Mouse (Mus musculus) ovary, adult 10 weeks (tissue): ENCODE results near the gene Chst12. TPM values are rescaled to one million over a fixed set of nuclear protein-coding genes. Genes with fewer than 3 reads are reported as not detected.

Source experiments
- polyA plus RNA-seq: library from polyadenylated mRNA; stranded (reverse); fragments of 350-450 nt; fragmentation: Illumina TruSeq; extraction: RNeasy Lipid Tissue Mini Kit (QIAGEN cat#74804); gene quantifications from one replicate; pipeline ENCODE4 v1.2.3, GENCODE M21; 2014

Chst12 gene
- 1.2 TPM for polyA plus RNA-seq

DNA sequence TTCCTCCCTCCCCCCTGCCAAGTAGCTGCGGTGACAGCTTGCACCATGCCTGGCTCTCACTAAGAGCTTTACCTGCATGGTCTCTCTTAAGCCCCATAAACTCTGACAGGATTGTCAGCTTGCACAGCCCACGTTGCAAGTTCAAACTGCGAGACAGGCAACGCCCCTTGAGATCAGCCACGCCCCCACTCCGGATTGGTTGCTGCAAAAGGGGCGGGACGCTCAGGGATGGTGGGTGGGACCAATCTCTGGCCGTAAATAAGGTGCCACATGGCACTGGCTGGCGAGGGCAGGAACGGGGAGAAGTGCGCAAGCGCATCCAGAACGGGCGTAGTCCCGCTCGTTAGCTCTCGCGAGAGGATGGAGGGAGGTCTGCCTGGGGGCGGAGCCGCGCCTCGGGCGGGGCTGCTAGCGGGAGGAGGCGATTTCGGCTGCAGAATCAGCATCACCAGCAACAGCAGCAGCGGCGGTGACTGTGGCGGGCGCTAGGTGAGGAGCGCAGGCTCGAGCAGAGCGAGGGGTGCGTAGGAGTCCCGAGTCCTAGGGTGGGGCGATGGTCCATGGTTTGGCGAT lies at the start of gene Chst12:
Gene Chst12 (plus strand): TSS at position 343 of the 573 bp plus-strand sequence.

DNA sequence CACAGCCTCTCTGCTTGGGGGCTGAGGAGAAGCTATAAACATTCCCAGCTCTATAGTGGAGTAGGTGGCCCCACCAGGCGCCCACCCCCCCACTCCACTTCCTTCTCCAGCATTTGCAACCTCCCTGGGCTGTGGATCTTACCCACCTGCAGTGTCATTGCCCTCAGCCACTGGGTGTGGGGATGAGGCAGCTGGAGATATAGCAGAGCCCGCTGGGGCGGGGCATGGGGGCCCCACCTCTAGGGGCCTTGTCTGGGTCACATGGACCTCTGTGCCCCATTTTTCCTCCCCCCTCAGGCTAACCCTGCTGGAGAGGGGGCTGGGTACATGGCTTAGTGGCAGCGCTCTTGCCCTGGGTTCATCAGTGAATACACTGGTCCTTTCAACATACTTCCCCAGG lies 59.5 kb downstream of the Chst12 start, which contains the start of gene Grifin:
Gene Grifin (minus strand): TSS at position 176 of the 400 bp plus-strand sequence.

Other genes with a start within 250 kb of the Chst12 start
- gene Mad1l1, start 184.0 kb upstream of the Chst12 start, polyA plus RNA-seq = 0.54 TPM
- 0.71 TPM for gene Nudt1, start 183.9 kb upstream of the Chst12 start, polyA plus RNA-seq
- gene Mrm2, start 173.7 kb upstream of the Chst12 start, polyA plus RNA-seq = 0.97 TPM
- not detected for gene Snx8, start 116.3 kb upstream of the Chst12 start, polyA plus RNA-seq
- gene Eif3b, start 86.2 kb upstream of the Chst12 start, polyA plus RNA-seq = 39.9 TPM
- not detected for gene Gm4869, start 59.9 kb upstream of the Chst12 start, polyA plus RNA-seq
- not detected for gene Grifin, start 59.5 kb downstream of the Chst12 start, polyA plus RNA-seq
- gene Lfng, start 101.8 kb downstream of the Chst12 start, polyA plus RNA-seq = 0.83 TPM
- 1.5 TPM for gene Ttyh3, start 143.5 kb downstream of the Chst12 start, polyA plus RNA-seq
- gene Iqce, start 196.8 kb downstream of the Chst12 start, polyA plus RNA-seq = 17.2 TPM
- gene Brat1, start 199.5 kb downstream of the Chst12 start, polyA plus RNA-seq = 3.0 TPM
- 0.17 TPM for gene Amz1, start 218.6 kb downstream of the Chst12 start, polyA plus RNA-seq